Mouse (Mus musculus) ES-E14 (cell line): Measurements from ENCODE around the gene Mrpl24. TPM values are rescaled to one million over a fixed set of nuclear protein-coding genes. Genes with fewer than 3 reads are reported as not detected.

Experiments
- DNase-seq: peaks from one replicate; pipeline ENCODE4 v3.0.0-alpha.2; 2013; ENCODE audit warnings: low read depth, low spot score
- H3K27ac ChIP-seq: 2 replicates; pipeline ENCODE4 v1.5.1; 2012; ENCODE audit warnings: low read depth, mild to moderate bottlenecking, low read length, moderate library complexity, mixed read lengths; ENCODE audit not compliant: poor library complexity, insufficient read depth, severe bottlenecking
- H3K36me3 ChIP-seq: 2 replicates; pipeline ENCODE4 v1.6.1; 2012; ENCODE audit warnings: mild to moderate bottlenecking, low read length, moderate library complexity, mixed read lengths; ENCODE audit not compliant: control insufficient read depth, poor library complexity, insufficient read depth, severe bottlenecking
- H3K4me1 ChIP-seq, 2 experiments: fragments of 150-350 bp in 1 of 2; sonication (generic) in 1 of 2; 2 replicates each; pipeline ENCODE4 v1.6.1; 2012; ENCODE audit warnings: low read length in 2 of 2, mild to moderate bottlenecking in 1 of 2, mixed read lengths in 1 of 2; ENCODE audit not compliant: control insufficient read depth in 2 of 2, insufficient read depth in 2 of 2, poor library complexity in 1 of 2
- H3K4me3 ChIP-seq, 2 experiments: fragments of 150-350 bp in 1 of 2; sonication (generic) in 1 of 2; 2 replicates each; pipeline ENCODE4 v1.5.1; 2012; ENCODE audit warnings: low read length in 2 of 2, low read depth in 1 of 2, mild to moderate bottlenecking in 1 of 2, mixed read lengths in 1 of 2; ENCODE audit not compliant: insufficient read depth in 1 of 2, poor library complexity in 1 of 2, severe bottlenecking in 1 of 2
- H3K9ac ChIP-seq: 2 replicates; pipeline ENCODE4 v1.6.1; 2012; ENCODE audit warnings: low read depth, mild to moderate bottlenecking, low read length, mixed read lengths; ENCODE audit not compliant: poor library complexity, insufficient read depth, severe bottlenecking
- H3K9me3 ChIP-seq: fragments of 150-350 bp; sonication (generic); 2 replicates; pipeline ENCODE4 v1.6.1; 2012; ENCODE audit warnings: low read depth, mild to moderate bottlenecking, low read length; ENCODE audit not compliant: control insufficient read depth, insufficient read depth
- CHD2 ChIP-seq: IDR thresholded peaks from 2 replicates; pipeline ENCODE4 v1.6.1; 2014; ENCODE audit warnings: mild to moderate bottlenecking, low read depth, low read length, inconsistent platforms
- HCFC1 ChIP-seq: IDR thresholded peaks from 2 replicates; pipeline ENCODE4 v1.6.1; 2012; ENCODE audit warnings: low read length, inconsistent platforms, borderline replicate concordance; ENCODE audit not compliant: insufficient read depth
- MAFK ChIP-seq: IDR thresholded peaks from 2 replicates; pipeline ENCODE4 v1.6.1; 2014; ENCODE audit warnings: mild to moderate bottlenecking, low read depth, low read length, inconsistent platforms; ENCODE audit not compliant: insufficient read depth
- ZC3H11A ChIP-seq: IDR thresholded peaks from 2 replicates; pipeline ENCODE4 v1.6.1; 2012; ENCODE audit warnings: low read depth, mild to moderate bottlenecking, inconsistent platforms, low read length, borderline replicate concordance
- ZNF384 ChIP-seq: IDR thresholded peaks from 2 replicates; pipeline ENCODE4 v1.6.1; 2012; ENCODE audit warnings: low read depth, low read length, inconsistent platforms
- in situ Hi-C, 2 experiments: fragments of 600-800 bp; cut with MboI; formaldehyde crosslinking; loops; one replicate each; pipeline ENCODE4 v1.15.1; 2025; ENCODE audit warnings: low sequenced_read_pairs in 2 of 2, inconsistent platforms in 1 of 2; ENCODE audit not compliant: unreplicated experiment in 2 of 2
- total RNA-seq: library from RNA; depleted of rRNA; stranded (reverse); fragments of 300-350 nt; gene quantifications from 2 replicates; pipeline ENCODE4 v1.2.3, GENCODE M21; 2012; rRNA removed

Mrpl24 gene
- total RNA-seq, result 154 and 162 TPM in 2 replicates

GRCm38 (mm10) chr3:87919336-87920108 lies at the start of gene Mrpl24:
TSS of gene Mrpl24 (plus strand) at chr3:87919506.
- peak within 1 kb of the TSS; percentile 73 to 95 for H3K4me3 ChIP-seq
- H3K36me3 ChIP-seq, result peaks cover 38% of the 10 kb centered on the region
- peak within 1 kb of the TSS; percentile 86 for H3K9ac ChIP-seq
- H3K27ac ChIP-seq, result peak within 1 kb of the TSS; percentile 85
- DNase-seq, result peak; percentile 78
- no peaks in the 10 kb centered on the region for H3K9me3 ChIP-seq
- TF ChIP-seq CHD2, result peak; percentile 72
- TF ChIP-seq ZC3H11A, result no peak
- peak; percentile 97 for TF ChIP-seq HCFC1
- no peak for TF ChIP-seq ZNF384
- TF ChIP-seq MAFK, result peak; percentile 81
- in situ Hi-C loops, result no loop called here
- H3K4me1 ChIP-seq, result peaks cover 0 to 4% of the 10 kb centered on the region in 2 experiments; a peak in 2 of 4 replicates

- DNase-seq, result no peak
- Histone ChIP-seq H3K4me3 (no peak overlapping the region), H3K4me1 (peaks cover 0 to 2% of the 10 kb centered on the region in 2 experiments; a peak in 1 of 4 replicates), H3K36me3 (peaks cover 16% of the 10 kb centered on the region), H3K9ac (no peak overlapping the region), H3K9me3 (no peaks in the 10 kb centered on the region), H3K27ac (no peak overlapping the region)
- TF ChIP-seq CHD2 (no peak), ZNF384 (no peak), MAFK (no peak), ZC3H11A (no peak), HCFC1 (no peak)
- in situ Hi-C loops, result no loop called here
Measured at GRCm38 (mm10) chr3:87877730-87878129, 41.6 kb upstream of the Mrpl24 start.

DNA sequence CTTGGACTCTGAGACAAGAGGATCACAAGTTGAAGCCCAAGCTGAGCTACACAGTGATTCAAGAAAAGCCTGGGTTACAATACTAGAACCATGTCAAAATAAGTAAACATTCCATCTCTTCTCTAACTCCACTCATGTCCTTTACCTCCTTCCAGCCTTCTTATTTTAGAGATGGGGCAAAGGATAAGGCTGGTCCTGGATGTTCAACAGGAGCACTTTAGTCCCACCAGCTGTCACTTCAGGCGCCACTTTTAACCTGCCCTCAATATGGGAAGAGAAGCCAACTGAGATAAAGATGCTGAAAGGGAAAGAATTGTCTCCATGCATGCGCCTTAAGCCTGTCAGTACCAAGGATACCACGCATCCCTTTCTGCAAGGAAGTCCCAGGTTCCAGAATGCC lies 35.0 kb upstream of the Mrpl24 start:
- Histone ChIP-seq H3K4me3 (peak overlapping the region; percentile 78 to 95), H3K27ac (peak overlapping the region; percentile 86), H3K9ac (peak overlapping the region; percentile 97), H3K4me1 (peaks cover 0 to 3% of the 10 kb centered on the region in 2 experiments; a peak in 1 of 4 replicates), H3K36me3 (peaks cover 11% of the 10 kb centered on the region), H3K9me3 (no peaks in the 10 kb centered on the region)
- TF ChIP-seq CHD2 (no peak), ZNF384 (no peak), ZC3H11A (no peak), HCFC1 (no peak), MAFK (no peak)
- no peak for DNase-seq
- in situ Hi-C loops, result no loop called here

- H3K4me3 ChIP-seq, result peak overlapping the region; percentile 78 to 95
- peaks cover 10% of the 10 kb centered on the region for H3K36me3 ChIP-seq
- H3K9me3 ChIP-seq, result no peaks in the 10 kb centered on the region
- H3K9ac ChIP-seq, result peak overlapping the region; percentile 97
- H3K27ac ChIP-seq, result peak overlapping the region; percentile 86
- in situ Hi-C loops, result no loop called here
- DNase-seq, result no peak
- H3K4me1 ChIP-seq, result peaks cover 0 to 3% of the 10 kb centered on the region in 2 experiments; a peak in 1 of 4 replicates
- no peak for TF ChIP-seq MAFK
- TF ChIP-seq HCFC1, result no peak
- no peak for TF ChIP-seq ZC3H11A
Measured at GRCm38 (mm10) chr3:87884708-87885251, 34.5 kb upstream of the Mrpl24 start.
